Mouse (Mus musculus) intestine, embryonic 16.5 days (tissue): Measurements from ENCODE around the gene Ebna1bp2. TPM values are rescaled to one million over a fixed set of nuclear protein-coding genes. Genes with fewer than 3 reads are reported as not detected.

Experiments used
- ATAC-seq: fragments of 200-750 bp; cut with Nextera tagmentation; 2 replicates; pipeline ENCODE4 v1.8.0; 2017; ENCODE audit warnings: moderate TSS enrichment, moderate library complexity
- H3K27ac ChIP-seq: fragments of 300-500 bp; sonication (generic); 2 replicates; pipeline ENCODE4 v1.5.1; 2014; ENCODE audit warnings: mild to moderate bottlenecking, low read length
- H3K27me3 ChIP-seq: fragments of 300-500 bp; sonication (generic); replicated peaks from 2 replicates; pipeline ENCODE4 v1.6.1; 2014; ENCODE audit warnings: low read length, control low read depth, mixed read lengths; ENCODE audit not compliant: control insufficient read depth, insufficient read depth
- H3K36me3 ChIP-seq: fragments of 300-500 bp; sonication (generic); 2 replicates; pipeline ENCODE4 v1.6.1; 2014; ENCODE audit warnings: low read length, control low read depth; ENCODE audit not compliant: control insufficient read depth, insufficient read depth
- H3K4me1 ChIP-seq: fragments of 300-500 bp; sonication (generic); 2 replicates; pipeline ENCODE4 v1.6.1; 2014; ENCODE audit warnings: low read length, control low read depth, mixed read lengths; ENCODE audit not compliant: control insufficient read depth, insufficient read depth
- H3K4me2 ChIP-seq: fragments of 300-500 bp; sonication (generic); 2 replicates; pipeline ENCODE4 v1.6.1; 2014; ENCODE audit warnings: low read depth, low read length, control low read depth
- H3K4me3 ChIP-seq: fragments of 300-500 bp; sonication (generic); 2 replicates; pipeline ENCODE4 v1.5.1; 2014; ENCODE audit warnings: mild to moderate bottlenecking, low read length
- H3K9ac ChIP-seq: fragments of 300-500 bp; sonication (generic); 2 replicates; pipeline ENCODE4 v1.6.1; 2014; ENCODE audit warnings: low read depth, low read length
- H3K9me3 ChIP-seq: fragments of 300-500 bp; sonication (generic); 2 replicates; pipeline ENCODE4 v1.6.1; 2016; ENCODE audit warnings: low read length, control low read depth; ENCODE audit not compliant: control insufficient read depth
- WGBS: fragments of 180-500 bp; shearing (Covaris S2); extraction: QIAGEN DNeasy Blood & Tissue Kit; methylation state at CpG from one replicate; pipeline ENCODE4 v1.1.7; 2014; 5-methylcytosine and 5-hydroxymethylcytosine counted together
- polyA plus RNA-seq: library from polyadenylated mRNA; unstranded; fragments of >200 nt; fragmentation: Nextera tagmentation; extraction: Ambion mirVana; gene quantifications from 2 replicates; pipeline ENCODE4 v1.2.1, GENCODE M21; 2015

Gene Ebna1bp2
- 105 and 118 TPM in 2 replicates for polyA plus RNA-seq

DNA sequence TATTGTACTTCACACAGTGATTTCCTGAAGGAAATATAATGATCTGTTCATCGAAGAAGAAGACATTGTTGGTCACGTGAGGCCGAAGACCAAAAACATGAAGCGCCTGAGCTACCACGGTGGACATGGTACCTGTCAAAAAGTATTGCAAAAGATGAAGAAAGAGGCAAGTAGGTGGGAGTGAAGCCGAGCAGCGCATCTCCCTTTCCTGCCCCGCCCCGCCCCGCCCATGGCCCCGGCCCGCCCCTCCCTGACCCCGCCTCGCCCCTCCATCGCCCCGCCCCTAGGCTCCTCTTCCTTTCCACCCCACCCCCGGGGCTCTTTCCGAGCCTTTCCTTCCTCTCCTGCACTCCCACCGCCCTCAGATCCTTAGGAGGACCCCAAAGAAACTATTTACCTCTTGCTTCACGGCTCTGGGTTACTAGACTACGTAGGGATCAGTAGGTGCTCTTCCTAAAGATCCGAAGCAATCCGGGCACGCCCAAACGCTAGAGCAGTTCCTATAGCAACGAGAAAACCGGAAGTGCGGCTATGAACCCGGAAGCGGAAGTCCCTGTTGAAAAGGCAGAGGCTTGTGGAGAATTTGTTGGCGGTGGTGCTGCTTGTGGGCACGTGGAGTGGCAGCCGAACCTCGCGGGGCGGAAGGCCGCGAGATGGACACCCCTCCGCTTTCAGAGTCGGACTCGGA is at the start of gene Ebna1bp2, which contains the start of gene Cfap57:
Gene Ebna1bp2, plus strand, starts transcription at position 521 of the 688 bp plus-strand sequence.
Gene Cfap57, minus strand, starts transcription at position 499 of the 688 bp plus-strand sequence.
- under 1% methylated on average over 38 of the region's 41 CpGs for WGBS
- Histone ChIP-seq H3K4me3 (peak within 1 kb of the TSS; percentile 87), H3K4me1 (peaks cover 7% of the 10 kb centered on the region), H3K9ac (peak within 1 kb of the TSS; percentile 86), H3K4me2 (peak within 1 kb of the TSS; percentile 94), H3K9me3 (no peaks in the 10 kb centered on the region), H3K36me3 (peaks cover 18% of the 10 kb centered on the region), H3K27ac (no peak within 1 kb of the TSS), H3K27me3 (no peaks in the 10 kb centered on the region)
- ATAC-seq = peak; percentile 95

- no peak overlapping the region for H3K4me2 ChIP-seq
- H3K4me1 ChIP-seq = no peaks in the 10 kb centered on the region
- H3K9me3 ChIP-seq = no peaks in the 10 kb centered on the region
- ATAC-seq = no peak
- H3K9ac ChIP-seq = no peak overlapping the region
- H3K4me3 ChIP-seq = no peak overlapping the region
- no peak overlapping the region for H3K27ac ChIP-seq
- H3K27me3 ChIP-seq = no peaks in the 10 kb centered on the region
- WGBS = 77% methylated on average over 15 of the region's 15 CpGs
- no peaks in the 10 kb centered on the region for H3K36me3 ChIP-seq
Measured at GRCm38 (mm10) chr4:118571441-118571840, 49.2 kb upstream of the Ebna1bp2 start.

- Histone ChIP-seq H3K4me1 (no peaks in the 10 kb centered on the region), H3K4me3 (no peak overlapping the region), H3K4me2 (no peak overlapping the region), H3K27me3 (no peaks in the 10 kb centered on the region), H3K27ac (no peak overlapping the region), H3K9me3 (no peaks in the 10 kb centered on the region), H3K9ac (no peak overlapping the region), H3K36me3 (no peaks in the 10 kb centered on the region)
- ATAC-seq = no peak
- 5% methylated on average over 6 of the region's 6 CpGs for WGBS
Measured at GRCm38 (mm10) chr4:118576097-118576496, 44.5 kb upstream of the Ebna1bp2 start.

GRCm38 (mm10) chr4:118579313-118579712 is 41.3 kb upstream of the Ebna1bp2 start:
- Histone ChIP-seq H3K36me3 (no peaks in the 10 kb centered on the region), H3K4me3 (no peak overlapping the region), H3K9ac (no peak overlapping the region), H3K4me1 (no peaks in the 10 kb centered on the region), H3K9me3 (no peaks in the 10 kb centered on the region), H3K27me3 (no peaks in the 10 kb centered on the region), H3K4me2 (no peak overlapping the region), H3K27ac (no peak overlapping the region)
- no peak for ATAC-seq
- 49% methylated on average over 13 of the region's 13 CpGs for WGBS

GRCm38 (mm10) chr4:118581508-118581907 is 39.1 kb upstream of the Ebna1bp2 start:
- Histone ChIP-seq H3K36me3 (no peaks in the 10 kb centered on the region), H3K4me3 (no peak overlapping the region), H3K9me3 (no peaks in the 10 kb centered on the region), H3K9ac (no peak overlapping the region), H3K4me1 (no peaks in the 10 kb centered on the region), H3K27me3 (no peaks in the 10 kb centered on the region), H3K27ac (no peak overlapping the region), H3K4me2 (no peak overlapping the region)
- ATAC-seq = no peak
- WGBS = 45% methylated on average over 11 of the region's 11 CpGs

DNA sequence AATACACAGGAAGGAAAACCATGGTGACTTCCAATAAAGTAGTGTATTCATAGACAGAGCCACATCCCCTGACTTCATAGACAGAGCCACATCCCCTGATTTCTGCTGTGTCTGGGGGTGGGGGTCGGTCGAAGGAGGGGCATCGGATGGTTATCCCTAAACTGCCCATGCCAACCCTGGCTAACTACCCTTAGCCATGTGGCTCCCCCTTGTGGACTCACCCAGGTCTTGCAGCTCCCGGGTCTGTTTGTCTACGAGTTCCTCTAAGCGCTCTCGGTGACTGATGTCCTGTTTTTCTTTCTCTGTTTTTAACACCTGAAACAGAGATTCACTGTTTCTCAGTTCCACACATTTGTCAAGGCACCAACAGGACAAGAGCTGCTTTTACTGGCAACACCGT is 38.0 kb upstream of the Ebna1bp2 start:
- Histone ChIP-seq H3K27ac (no peak overlapping the region), H3K27me3 (no peaks in the 10 kb centered on the region), H3K9ac (no peak overlapping the region), H3K4me3 (no peak overlapping the region), H3K36me3 (no peaks in the 10 kb centered on the region), H3K9me3 (no peaks in the 10 kb centered on the region), H3K4me1 (no peaks in the 10 kb centered on the region), H3K4me2 (no peak overlapping the region)
- whole genome bisulfite sequencing = 90% methylated on average over 8 of the region's 8 CpGs
- no peak for ATAC-seq

GRCm38 (mm10) chr4:118589053-118589732 is 31.4 kb upstream of the Ebna1bp2 start:
- H3K4me3 ChIP-seq = no peak overlapping the region

DNA sequence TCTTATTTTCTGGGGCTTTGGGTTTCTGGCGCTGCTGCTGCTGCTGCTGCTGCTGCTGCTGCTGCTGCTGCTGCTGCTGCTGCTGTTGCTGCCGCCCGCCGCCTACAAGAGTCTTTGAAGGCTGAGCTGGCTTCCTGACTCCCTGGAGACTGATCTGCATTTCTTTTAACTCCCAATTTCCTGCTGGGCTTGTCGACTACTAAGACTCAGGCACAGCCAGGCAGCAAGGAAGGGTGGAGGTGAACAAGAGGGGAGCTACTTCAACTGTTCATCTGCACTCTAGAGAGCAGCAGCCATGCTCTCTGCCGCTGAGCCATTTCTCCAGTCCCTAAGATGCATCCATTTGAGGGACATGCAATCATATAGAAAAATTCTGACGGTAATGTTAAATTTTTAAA is 30.9 kb upstream of the Ebna1bp2 start:
- Histone ChIP-seq H3K27ac (no peak overlapping the region), H3K36me3 (no peaks in the 10 kb centered on the region), H3K9ac (no peak overlapping the region), H3K4me2 (no peak overlapping the region), H3K4me1 (no peaks in the 10 kb centered on the region), H3K9me3 (no peaks in the 10 kb centered on the region), H3K4me3 (no peak overlapping the region), H3K27me3 (no peaks in the 10 kb centered on the region)
- WGBS = 13% methylated on average over 7 of the region's 7 CpGs
- ATAC-seq = no peak

More at GRCm38 (mm10) chr4:118589053-118589732, 31.4 kb upstream of the Ebna1bp2 start:
- ATAC-seq = no peak
- 67% methylated on average over 12 of the region's 12 CpGs for WGBS
- Histone ChIP-seq H3K27me3 (no peaks in the 10 kb centered on the region), H3K27ac (no peak overlapping the region), H3K4me1 (no peaks in the 10 kb centered on the region), H3K9me3 (no peaks in the 10 kb centered on the region), H3K9ac (no peak overlapping the region), H3K36me3 (no peaks in the 10 kb centered on the region), H3K4me2 (no peak overlapping the region)

DNA sequence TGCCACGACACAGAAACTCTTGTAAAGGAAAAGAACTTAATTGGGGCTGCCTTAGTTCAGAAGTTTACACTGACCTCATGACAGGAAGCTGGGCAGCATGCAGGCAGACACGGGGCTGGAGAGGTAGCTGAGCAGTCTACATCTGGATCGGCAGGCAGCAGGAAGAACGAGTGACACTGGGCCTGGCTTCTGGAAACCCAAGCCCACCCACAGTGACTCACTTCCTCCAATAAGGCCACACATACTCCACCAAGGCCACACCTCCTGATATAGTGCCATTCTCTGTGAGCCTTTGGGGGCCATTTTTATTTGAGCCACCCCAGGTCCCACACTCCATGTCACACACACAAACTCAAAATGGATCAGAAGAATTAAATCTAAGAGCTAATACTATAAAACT is 16.5 kb upstream of the Ebna1bp2 start:
- Histone ChIP-seq H3K4me3 (no peak overlapping the region), H3K4me2 (no peak overlapping the region), H3K9ac (no peak overlapping the region), H3K4me1 (no peaks in the 10 kb centered on the region), H3K27ac (no peak overlapping the region), H3K27me3 (no peaks in the 10 kb centered on the region), H3K36me3 (no peaks in the 10 kb centered on the region), H3K9me3 (no peaks in the 10 kb centered on the region)
- ATAC-seq = no peak
- WGBS = 40% methylated on average over 4 of the region's 4 CpGs
